Mouse (Mus musculus): ENCODE results near the gene Ggn. TPM values are rescaled to one million over a fixed set of nuclear protein-coding genes. Genes with fewer than 3 reads are reported as not detected.
"Not testable (repeated sequence)": the region's sequence is repeated elsewhere in the genome, so short reads cannot be mapped to it uniquely, and the experiment has no call there.

The Ggn gene
- total RNA-seq, 2 experiments from 2014 or later: 0.32 to 0.35 TPM

GRCm38 (mm10) chr7:29212775-29213560 lies 43.0 kb downstream of the Ggn start:
- DNase-seq: not testable (repeated sequence)

GRCm38 (mm10) chr7:29213675-29214082 lies 43.7 kb downstream of the Ggn start, which contains the start of gene Catsperg1:
Gene Catsperg1 (minus strand): TSS chr7:29214035.
- DNase-seq: no peak

GRCm38 (mm10) chr7:29214236-29214635 lies 44.2 kb downstream of the Ggn start:
- no peak for DNase-seq

- DNase-seq: no peak
These were observed 44.8 kb downstream of the Ggn start for GRCm38 (mm10) chr7:29214846-29215245.

Other genes starting within 250 kb of the Ggn start
- gene Actn4, start 207.9 kb upstream of the Ggn start, total RNA-seq (2021): 100 to 1,000 TPM in 1 of 2 experiments, 10 to 100 TPM in 1; 90.2 to 120 TPM
- 100 to 1,000 TPM; 169 to 174 TPM for gene Eif3k, start 188.3 kb upstream of the Ggn start, total RNA-seq (2021)
- under 1 TPM; 0.66 to 0.93 TPM for gene Map4k1, start 188.2 kb upstream of the Ggn start, total RNA-seq (2021)
- gene Ryr1, start 45.0 kb upstream of the Ggn start, total RNA-seq (2021): 100 to 1,000 TPM; 715 to 728 TPM
- gene Rasgrp4, start 35.4 kb upstream of the Ggn start, total RNA-seq (2021): 1 to 10 TPM in 1 of 2 experiments, under 1 TPM in 1; 0.86 to 1.4 TPM
- 10 to 100 TPM; 11.7 to 12.5 TPM for gene Fam98c, start 14.0 kb upstream of the Ggn start, total RNA-seq (2021)
- 1 to 10 TPM; 1.9 to 2.4 TPM for gene Spred3, start 201 bp downstream of the Ggn start, total RNA-seq (2021)
- 100 to 1,000 TPM; 184 to 185 TPM for gene Psmd8, start 10.5 kb downstream of the Ggn start, total RNA-seq (2021)
- gene Catsperg1, start 43.8 kb downstream of the Ggn start, total RNA-seq (2021): under 1 TPM; 0.16 to 0.56 TPM
- 1 to 10 TPM; 2.9 to 5.0 TPM for gene Kcnk6, start 62.3 kb downstream of the Ggn start, total RNA-seq (2021)
- gene Yif1b, start 68.1 kb downstream of the Ggn start, total RNA-seq (2021): 10 to 100 TPM; 48.8 to 50.6 TPM
- 1 to 10 TPM in 1 of 2 experiments, under 1 TPM in 1; 0.72 to 1.3 TPM for gene 2200002D01Rik, start 78.3 kb downstream of the Ggn start, total RNA-seq (2021)
- gene Spint2, start 111.7 kb downstream of the Ggn start, total RNA-seq (2021): 1 to 10 TPM; 6.6 to 8.2 TPM
- gene Ppp1r14a, start 119.1 kb downstream of the Ggn start, total RNA-seq (2021): 10 to 100 TPM; 11.8 to 13.3 TPM
- gene Dpf1, start 133.7 kb downstream of the Ggn start, total RNA-seq (2021): 1 to 10 TPM; 3.4 to 3.8 TPM

All from gastrocnemius, postnatal 10 days (tissue).